Mouse (Mus musculus): ENCODE results near the gene Col7a1.

The Col7a1 gene

DNA sequence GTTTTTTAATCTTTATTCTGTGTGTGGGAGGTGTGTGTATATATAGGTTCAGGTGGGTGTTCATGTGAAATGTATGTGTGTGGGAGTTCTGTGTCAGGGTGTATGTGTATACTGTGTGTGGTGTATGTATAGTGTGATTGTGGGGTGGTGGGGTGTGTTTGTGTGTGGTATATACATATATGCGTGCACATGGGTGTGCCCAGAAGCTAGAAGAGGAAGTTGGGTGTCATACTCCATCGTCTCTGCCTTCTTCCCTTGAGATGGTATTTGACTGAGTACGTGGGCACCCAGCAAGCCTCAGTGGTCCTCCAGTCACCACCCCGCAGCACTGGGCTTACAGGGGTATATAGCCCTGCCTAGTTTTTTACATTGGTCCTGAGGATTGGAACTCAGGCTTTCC, 68.0 kb downstream of the Col7a1 start:
- DNase-seq (ENCODE audit: low read depth, low spot score): no peak

DNA sequence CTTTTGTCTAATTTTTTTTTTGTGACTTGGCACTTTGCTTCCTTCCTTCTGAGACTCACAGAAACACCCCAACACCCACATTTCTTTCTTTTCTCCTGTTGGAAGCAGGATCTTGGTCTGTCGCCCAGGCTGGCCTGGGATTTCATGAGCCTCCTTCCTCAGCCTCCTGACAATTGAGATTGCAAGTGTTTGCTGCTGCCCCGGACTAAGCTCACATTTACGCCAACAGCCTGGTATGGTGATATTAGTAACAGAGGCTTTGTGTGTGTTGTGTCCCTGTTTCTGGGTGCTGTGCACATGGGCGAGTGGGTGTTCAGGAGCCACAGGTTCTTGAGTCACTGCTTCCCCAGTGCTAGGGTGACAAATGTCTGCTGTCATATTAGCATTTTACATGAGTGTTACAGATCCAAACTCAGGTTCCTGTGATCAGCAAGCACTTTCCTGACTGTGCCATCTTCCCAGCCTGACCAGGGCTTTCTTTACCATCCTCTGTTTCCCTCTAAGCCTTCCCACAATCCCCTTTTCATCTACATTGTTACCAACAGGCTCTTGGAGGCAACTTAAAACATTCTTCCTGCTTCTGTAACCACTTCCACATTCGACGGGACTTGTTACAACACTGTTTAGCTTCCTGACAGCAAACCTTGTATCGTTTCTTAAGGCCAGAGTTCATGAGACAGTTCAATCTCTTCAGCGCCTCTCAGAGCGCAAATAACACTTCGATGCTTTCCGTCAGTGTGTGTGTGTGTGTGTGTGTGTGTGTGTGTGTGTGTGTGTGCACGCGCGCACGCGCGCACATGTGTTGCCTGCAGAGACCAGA, 69.7 kb downstream of the Col7a1 start:
- no peak for DNase-seq (ENCODE audit: low read depth, low spot score)

DNA sequence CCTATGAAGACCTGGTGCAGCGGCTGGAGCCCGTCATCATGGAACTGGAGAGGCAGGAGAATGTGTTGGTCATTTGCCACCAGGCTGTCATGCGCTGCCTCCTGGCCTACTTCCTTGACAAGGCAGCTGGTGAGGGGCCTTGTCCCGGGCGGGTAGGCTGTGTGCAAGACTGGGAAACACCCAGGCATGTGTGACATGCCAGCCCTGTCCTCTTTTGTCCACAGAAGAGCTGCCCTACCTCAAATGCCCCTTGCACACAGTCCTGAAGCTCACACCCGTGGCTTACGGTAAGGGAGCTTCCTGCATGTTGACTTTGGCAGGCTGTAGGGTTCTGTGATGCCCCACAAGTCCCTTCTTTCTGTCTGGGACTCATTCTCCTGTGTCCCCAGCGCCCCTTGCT, 74.1 kb downstream of the Col7a1 start:
- DNase-seq (ENCODE audit: low read depth, low spot score): no peak

DNA sequence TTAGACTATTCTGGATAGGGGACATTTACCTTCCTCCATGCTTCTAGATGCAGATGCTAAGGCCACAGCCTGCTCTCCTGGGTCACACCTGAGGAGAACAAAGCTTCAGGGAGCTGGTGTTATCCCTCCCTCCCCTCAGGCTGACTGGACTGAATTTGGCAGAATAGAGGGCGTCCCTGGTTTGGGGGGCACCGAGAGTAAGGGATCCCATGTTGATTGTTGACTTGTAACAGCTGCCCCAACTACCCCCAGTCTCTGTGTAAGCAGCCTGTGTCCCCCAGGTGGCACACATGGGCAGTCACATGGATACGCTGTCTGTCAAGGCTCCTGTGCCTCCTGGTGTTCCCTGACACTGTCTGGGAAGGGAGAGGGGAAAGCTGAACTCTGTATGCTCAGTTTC, 75.0 kb downstream of the Col7a1 start:
- no peak for DNase-seq (ENCODE audit: low read depth, low spot score)

DNA sequence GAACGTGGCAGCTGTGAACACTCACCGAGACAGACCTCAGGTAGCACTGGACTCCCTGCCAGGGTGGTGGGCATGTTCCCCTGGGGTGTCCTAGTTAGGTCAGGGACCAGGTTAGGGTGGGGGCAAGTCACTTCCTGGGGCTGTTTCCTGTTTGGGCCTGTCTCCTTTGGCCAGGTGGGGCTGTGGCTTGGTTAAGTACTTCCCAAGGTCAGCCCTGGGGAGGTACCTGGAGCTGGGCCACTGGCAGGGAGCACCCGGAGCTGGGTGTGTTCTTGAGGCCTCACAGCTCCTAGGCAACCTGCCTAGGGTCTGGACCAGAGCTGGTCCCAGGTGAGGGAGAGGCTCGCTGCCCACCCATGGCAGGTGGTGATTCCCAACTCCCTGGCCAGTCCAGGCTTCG, 75.5 kb downstream of the Col7a1 start:
- no peak for DNase-seq (ENCODE audit: low read depth, low spot score)

DNA sequence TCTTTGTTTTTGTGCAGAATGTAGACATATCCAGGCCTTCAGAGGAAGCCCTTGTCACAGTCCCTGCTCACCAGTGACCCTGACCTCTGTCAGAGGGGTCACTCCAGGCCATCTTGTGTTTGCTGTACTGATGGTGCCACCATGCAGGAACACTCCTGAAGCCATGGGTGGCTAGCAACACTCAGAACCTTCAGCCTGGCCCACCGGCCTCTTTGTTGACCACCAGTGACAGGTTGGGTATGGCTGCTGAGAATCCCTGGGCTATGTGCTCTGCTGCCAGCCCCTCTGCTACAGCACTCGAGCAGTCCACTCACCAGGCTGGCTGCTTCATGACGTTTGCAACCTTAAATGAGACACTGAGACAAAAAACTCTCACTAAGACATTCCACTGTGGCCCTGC, 76.9 kb downstream of the Col7a1 start:
- no peak for DNase-seq (ENCODE audit: low read depth, low spot score)

DNA sequence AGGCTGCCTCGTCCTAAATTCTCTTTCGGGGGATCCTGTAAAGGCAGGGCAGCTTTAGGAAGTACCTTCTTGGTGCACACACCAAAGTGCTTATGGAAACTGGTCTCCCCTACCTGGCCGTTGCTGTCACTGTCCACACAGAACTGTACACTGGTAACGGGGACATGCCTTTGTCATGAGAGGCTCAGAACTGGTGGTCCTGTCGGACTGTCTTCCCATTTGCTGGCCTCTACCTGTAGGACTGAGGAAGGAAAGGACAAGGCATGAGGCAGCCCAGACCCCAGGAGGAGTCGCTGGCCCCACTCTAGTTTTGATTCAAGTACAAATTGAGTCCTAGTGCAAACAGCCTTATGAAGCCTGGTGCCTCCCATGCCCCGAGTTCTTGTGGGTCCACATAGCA, 77.6 kb downstream of the Col7a1 start:
- no peak for DNase-seq (ENCODE audit: low read depth, low spot score)

DNA sequence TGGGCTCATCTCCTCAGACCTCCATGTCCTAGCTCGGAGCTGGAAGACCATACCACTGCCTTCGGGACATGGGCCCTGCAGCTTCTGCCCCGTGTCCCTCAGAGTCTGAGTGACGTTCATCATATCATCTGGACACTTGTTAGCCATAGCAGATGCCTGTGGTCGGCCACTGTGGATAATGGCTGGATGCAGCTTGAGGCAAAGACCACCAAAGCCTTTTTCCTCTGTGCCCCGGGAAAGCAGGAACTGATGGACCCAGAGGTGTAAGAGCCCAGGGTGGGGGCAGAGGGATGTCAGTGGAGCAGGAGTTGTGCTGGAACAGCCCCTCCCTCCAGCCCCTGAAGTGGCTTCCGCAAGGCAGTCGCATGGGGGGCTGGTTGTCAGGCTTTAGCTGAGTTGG, 78.3 kb downstream of the Col7a1 start:
- DNase-seq (ENCODE audit: low read depth, low spot score): no peak

DNA sequence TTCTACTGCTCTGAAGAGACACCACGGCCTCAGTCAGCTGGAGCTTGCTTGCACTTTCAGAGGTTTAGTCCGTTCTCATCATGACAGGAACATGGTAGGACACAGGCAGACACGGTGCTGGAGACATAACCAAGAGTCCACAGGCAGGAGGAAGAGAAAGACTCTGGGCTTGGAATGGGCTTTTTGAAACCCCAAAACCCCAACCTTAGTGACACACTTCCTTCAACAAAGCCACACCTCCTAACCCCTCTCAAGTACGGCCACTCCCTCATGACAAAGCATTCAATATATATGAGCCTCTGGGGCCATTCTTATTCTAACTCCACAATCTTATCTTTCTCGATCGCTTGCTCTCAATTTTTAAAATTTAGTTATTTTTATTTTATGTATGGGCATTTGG, 79.0 kb downstream of the Col7a1 start:
- no peak for DNase-seq (ENCODE audit: low read depth, low spot score)

All from 3T3-L1 (cell line).